Mouse (Mus musculus) Patski (cell line): ENCODE measurements around the gene Setdb1. TPM values are rescaled to one million over a fixed set of nuclear protein-coding genes. Genes with fewer than 3 reads are reported as not detected.
A peak's percentile ranks its signal among the peaks of the same experiment; 100 is the strongest.
"Not testable (repeated sequence)": the region's sequence is repeated elsewhere in the genome, so short reads cannot be mapped to it uniquely, and the experiment has no call there.

Experiments
- ATAC-seq: fragments of 100-300 bp; one replicate; pipeline ENCODE4 v1.8.0; 2021
- CTCF ChIA-PET: fragments of 350-600 bp; sonication (Branson Sonifier 250); formaldehyde crosslinking; loops from one replicate; lab custom pipeline; 2022; ENCODE audit warnings: inconsistent platforms; lab: Charles Lee
- POLR2A ChIA-PET: fragments of 350-600 bp; sonication (Branson Sonifier 250); formaldehyde crosslinking; loops from one replicate; lab custom pipeline; 2022; ENCODE audit warnings: antibody characterized with exemption, inconsistent platforms; lab: Charles Lee
- DNase-seq: peaks from one replicate; pipeline ENCODE4 v3.0.0-alpha.2; 2011; ENCODE audit warnings: low read depth, low spot score
- H3K27me3 ChIP-seq: fragments of 371-371 bp; one replicate; pipeline ENCODE4 v1.5.1; 2021
- CTCF ChIP-seq: fragments of 100-300 bp; IDR thresholded peaks from one replicate; pipeline ENCODE4 v1.5.1; 2021
- in situ Hi-C: fragments of 300-500 bp; cut with MboI; formaldehyde crosslinking; loops from 3 replicates; pipeline ENCODE4 v1.11.1; 2018; ENCODE audit warnings: low pct_unique_long_range_greater_than_20kb, mixed read lengths
- polyA plus RNA-seq: library from polyadenylated mRNA; unstranded; gene quantifications from one replicate; pipeline ENCODE4 v1.2.3, GENCODE M21; 2021

Setdb1 gene
- polyA plus RNA-seq: 58.6 TPM

- in situ Hi-C loops, POLR2A ChIA-PET, H3K27me3 ChIP-seq, CTCF ChIA-PET: not testable (repeated sequence)
- DNase-seq (peak; percentile 90), ATAC-seq (peak; percentile 82)
These were observed at the start of gene Setdb1 for GRCm38 (mm10) chr3:95356701-95357449. Gene Setdb1 (minus strand): TSS chr3:95357202.

DNA sequence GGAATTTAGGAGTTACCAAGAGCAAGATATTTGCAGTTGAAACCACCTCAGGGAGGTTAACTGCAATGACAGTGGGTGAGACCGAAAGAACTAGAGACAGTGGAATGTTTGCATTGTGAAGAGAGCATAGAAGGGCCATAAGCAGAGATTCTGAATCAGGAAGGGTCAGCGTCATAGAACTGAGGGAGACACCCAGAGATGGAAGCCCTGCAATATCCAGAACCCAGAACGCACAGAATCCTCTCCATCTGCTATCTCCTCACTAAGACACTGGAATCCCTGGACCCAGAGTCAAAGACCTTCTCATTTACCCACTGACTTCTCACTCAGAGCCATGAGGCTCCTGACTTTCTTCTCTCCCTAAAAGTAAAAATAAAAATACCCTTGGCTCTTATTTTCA, 45.7 kb upstream of the Setdb1 start, which contains the start of gene 4930558C23Rik:
Gene 4930558C23Rik (minus strand): TSS at position 101 of the 400 bp plus-strand sequence.
- ATAC-seq: no peak
- no peak for DNase-seq
- H3K27me3 ChIP-seq: peaks cover 3% of the 10 kb centered on the region
- POLR2A ChIA-PET: no interaction called here
- in situ Hi-C loops: loop anchor here (10.0 kb wide), 1 partner anchor 258 kb away; the partner anchor contains the start of gene Tnfaip8l2
- CTCF ChIA-PET: interaction anchor here (0.6 to 1.5 kb wide), 6 partner anchors 12 to 107 kb away, joined by 3 to 8 read pairs (median 4); no protein-coding TSS in a partner anchor
- TF ChIP-seq CTCF: no peak

GRCm38 (mm10) chr3:95394385-95394784, 37.4 kb upstream of the Setdb1 start:
- CTCF ChIA-PET: interaction anchor here (0.7 to 1.5 kb wide), 8 partner anchors 11 to 84 kb away, joined by 3 to 6 read pairs (median 4); no protein-coding TSS in a partner anchor
- peak; percentile 92 for TF ChIP-seq CTCF
- POLR2A ChIA-PET: no interaction called here
- peak; percentile 42 for DNase-seq
- ATAC-seq: no peak
- H3K27me3 ChIP-seq: no peaks in the 10 kb centered on the region
- in situ Hi-C loops: loop anchor here (5.0 kb wide), 2 partner anchors 42 to 92 kb away; no protein-coding TSS in a partner anchor

GRCm38 (mm10) chr3:95385401-95386075, 28.5 kb upstream of the Setdb1 start:
- no peak for TF ChIP-seq CTCF
- DNase-seq (no peak), ATAC-seq (no peak)
- CTCF ChIA-PET: interaction anchor here (0.8 to 2.8 kb wide), 6 partner anchors 9 to 85 kb away, joined by 3 to 8 read pairs (median 4); partner anchors contain the start of gene 4930558C23Rik
- POLR2A ChIA-PET: no interaction called here
- in situ Hi-C loops: no loop called here
- no peaks in the 10 kb centered on the region for H3K27me3 ChIP-seq

- ChIA-PET POLR2A (no interaction called here), CTCF (no interaction called here)
- TF ChIP-seq CTCF: no peak
- in situ Hi-C loops: no loop called here
- ATAC-seq: no peak
- peaks cover 3% of the 10 kb centered on the region for H3K27me3 ChIP-seq
- DNase-seq: no peak
These were observed 16.2 kb upstream of the Setdb1 start for GRCm38 (mm10) chr3:95373208-95373607.

DNA sequence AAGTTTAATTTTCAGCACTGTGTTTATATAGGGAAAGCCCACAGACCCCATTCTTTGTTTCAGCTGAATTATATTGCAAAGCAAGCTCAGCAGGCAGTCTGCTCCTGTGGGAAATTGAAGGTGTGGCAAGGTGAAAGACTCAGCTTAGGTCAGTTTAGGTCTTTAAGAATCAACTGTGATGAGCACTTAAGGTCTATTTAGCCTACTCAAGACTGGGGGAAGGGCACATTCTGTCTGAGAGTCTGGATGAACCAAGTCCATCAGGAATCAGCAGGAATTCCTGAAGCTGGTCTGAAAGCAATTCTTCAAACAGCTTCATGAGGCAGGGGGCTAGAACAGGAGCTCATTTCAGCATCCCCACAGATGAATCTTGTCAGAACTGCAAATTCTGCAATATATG, 13.1 kb upstream of the Setdb1 start:
- ChIA-PET CTCF (no interaction called here), POLR2A (no interaction called here)
- no peak for ATAC-seq
- H3K27me3 ChIP-seq: peaks cover 3% of the 10 kb centered on the region
- peak; percentile 5 for TF ChIP-seq CTCF
- DNase-seq: no peak
- in situ Hi-C loops: no loop called here

DNA sequence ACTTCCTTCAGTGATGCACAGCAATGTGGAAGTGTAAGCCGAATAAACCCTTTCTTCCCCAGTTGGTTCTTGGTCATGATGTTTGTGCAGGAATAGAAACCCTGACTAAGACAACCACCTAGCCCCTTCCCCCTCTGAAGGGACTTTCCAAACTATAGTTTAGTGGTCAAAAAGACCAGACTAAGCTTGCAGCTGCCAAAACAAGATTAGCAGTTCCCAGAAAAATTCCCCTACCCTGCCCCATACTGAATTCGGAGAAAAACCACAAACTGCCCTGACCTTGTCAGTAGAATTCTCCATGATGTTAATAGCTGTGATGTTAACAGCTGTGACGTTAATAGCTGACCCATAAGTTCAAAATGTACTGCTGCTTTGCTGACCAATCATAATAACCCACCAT, 3.3 kb upstream of the Setdb1 start:
- POLR2A ChIA-PET: not testable (repeated sequence)

GRCm38 (mm10) chr3:95357746-95358145, 744 bp upstream of the Setdb1 start:
- ATAC-seq: no peak
- no peak for TF ChIP-seq CTCF
- no peak for DNase-seq
- POLR2A ChIA-PET: no interaction called here
- in situ Hi-C loops: no loop called here
- no peaks in the 10 kb centered on the region for H3K27me3 ChIP-seq
- CTCF ChIA-PET: no interaction called here

More for the DNA sequence above, 3.3 kb upstream of the Setdb1 start:
- peak; percentile 73 for DNase-seq
- ATAC-seq, H3K27me3 ChIP-seq, in situ Hi-C loops, CTCF ChIA-PET: not testable (repeated sequence)

DNA sequence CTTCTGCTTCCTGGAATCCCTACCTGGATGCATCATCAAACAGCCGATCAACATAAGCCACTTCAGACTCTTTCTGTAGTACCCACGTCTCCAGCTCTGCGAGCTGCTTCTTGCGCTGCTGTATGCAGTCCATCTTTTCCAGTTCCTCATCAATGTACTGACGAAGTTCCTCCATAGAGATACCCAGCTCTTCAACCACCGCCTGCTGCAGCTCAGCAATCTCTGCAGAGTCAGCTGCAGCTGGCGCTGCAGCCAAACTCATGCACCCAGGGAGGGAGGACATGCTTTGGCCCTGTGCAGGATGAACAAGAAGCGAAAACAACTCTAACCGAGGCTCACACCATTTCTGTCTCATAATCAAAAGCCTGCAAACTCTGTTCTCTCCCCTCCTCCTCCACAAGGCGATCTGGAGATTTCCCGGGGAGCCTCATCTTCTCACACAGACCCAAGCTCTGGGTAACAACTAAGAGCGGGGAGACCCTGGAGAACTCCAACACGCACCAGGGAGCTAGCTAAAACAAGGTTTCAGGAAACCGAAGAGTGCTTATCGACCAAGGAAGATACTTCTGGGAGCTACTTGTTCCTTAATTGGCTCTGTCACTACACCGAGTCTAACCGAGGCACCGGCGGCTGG, 974 bp downstream of the Setdb1 start:
- ATAC-seq, DNase-seq, POLR2A ChIA-PET, in situ Hi-C loops, H3K27me3 ChIP-seq, CTCF ChIA-PET: not testable (repeated sequence)

DNA sequence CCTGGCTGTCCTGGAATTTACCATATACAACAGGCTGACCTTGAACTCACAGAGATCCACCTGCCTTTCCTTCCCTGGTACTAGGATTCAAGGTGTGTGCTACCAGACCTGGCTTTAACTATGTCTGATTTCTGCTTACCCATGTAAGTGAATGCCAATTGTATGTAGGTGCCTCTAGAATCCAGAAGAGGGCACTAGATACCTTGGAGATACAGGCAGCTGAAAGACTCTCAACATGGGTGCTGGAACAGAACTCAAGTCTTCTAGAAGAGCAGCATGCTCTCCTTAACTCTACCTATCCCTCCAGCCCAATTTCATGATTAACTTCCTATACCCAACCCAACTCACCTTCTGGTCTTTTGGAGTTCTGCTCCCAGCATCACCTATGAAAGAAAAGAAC, 7.5 kb downstream of the Setdb1 start:
- DNase-seq (no peak), ATAC-seq (no peak)
- CTCF ChIA-PET: interaction anchor here (0.8 to 4.6 kb wide), 18 partner anchors 11 to 109 kb away, joined by 3 to 33 read pairs (median 5); partner anchors contain the start of genes 4930558C23Rik and Mindy1
- POLR2A ChIA-PET: no interaction called here
- TF ChIP-seq CTCF: peak; percentile 85
- in situ Hi-C loops: loop anchor here (10.0 kb wide), 1 partner anchor 115 kb away; no protein-coding TSS in a partner anchor
- H3K27me3 ChIP-seq: no peaks in the 10 kb centered on the region
